Mouse (Mus musculus) liver, embryonic 11.5 days (tissue): ENCODE data around the gene Gm28230. TPM values are rescaled to one million over a fixed set of nuclear protein-coding genes. Genes with fewer than 3 reads are reported as not detected.

Source experiments
- ATAC-seq: fragments of 200-750 bp; cut with Nextera tagmentation; replicated peaks from 2 replicates; pipeline ENCODE4 v1.8.0; 2017; ENCODE audit warnings: moderate number of reproducible peaks, mild to moderate bottlenecking, moderate TSS enrichment, moderate library complexity; ENCODE audit not compliant: low FRiP score
- DNase-seq: peaks from one replicate; pipeline ENCODE4 v3.0.0-alpha.2; 2017; ENCODE audit warnings: low spot score
- H3K27ac ChIP-seq: fragments of 300-500 bp; sonication (generic); 2 replicates; pipeline ENCODE4 v1.5.1; 2014; ENCODE audit warnings: mild to moderate bottlenecking, low read depth, low read length, control low read depth
- H3K27me3 ChIP-seq: fragments of 300-500 bp; sonication (generic); replicated peaks from 2 replicates; pipeline ENCODE4 v1.6.1; 2014; ENCODE audit warnings: low read length, mixed read lengths; ENCODE audit not compliant: control insufficient read depth, insufficient read depth
- H3K36me3 ChIP-seq: fragments of 300-500 bp; sonication (generic); 2 replicates; pipeline ENCODE4 v1.6.1; 2014; ENCODE audit warnings: mild to moderate bottlenecking, low read length, moderate library complexity, mixed read lengths; ENCODE audit not compliant: control insufficient read depth, insufficient read depth
- H3K4me1 ChIP-seq: fragments of 300-500 bp; sonication (generic); replicated peaks from 2 replicates; pipeline ENCODE4 v1.6.1; 2014; ENCODE audit warnings: low read length, mixed read lengths; ENCODE audit not compliant: control insufficient read depth, insufficient read depth
- H3K4me2 ChIP-seq: fragments of 300-500 bp; sonication (generic); 2 replicates; pipeline ENCODE4 v1.6.1; 2014; ENCODE audit warnings: mild to moderate bottlenecking, control low read depth, moderate library complexity
- H3K4me3 ChIP-seq: fragments of 300-500 bp; sonication (generic); 2 replicates; pipeline ENCODE4 v1.5.1; 2014; ENCODE audit warnings: low read depth, low read length, control low read depth
- H3K9ac ChIP-seq: fragments of 300-500 bp; sonication (generic); 2 replicates; pipeline ENCODE4 v1.6.1; 2014; ENCODE audit warnings: low read depth, low read length, control low read depth
- H3K9me3 ChIP-seq: fragments of 300-500 bp; sonication (generic); 2 replicates; pipeline ENCODE4 v1.6.1; 2016; ENCODE audit warnings: low read length, inconsistent platforms, mixed read lengths; ENCODE audit not compliant: control insufficient read depth
- WGBS: fragments of 180-500 bp; shearing (Covaris S2); extraction: QIAGEN DNeasy Blood & Tissue Kit; methylation state at CpG from one replicate; pipeline ENCODE4 v1.1.7; 2014; 5-methylcytosine and 5-hydroxymethylcytosine counted together
- polyA plus RNA-seq: library from polyadenylated mRNA; unstranded; fragments of >200 nt; fragmentation: Nextera tagmentation; extraction: Ambion mirVana; gene quantifications from 2 replicates; pipeline ENCODE4 v1.2.1, GENCODE M21; 2014

Gm28230 gene
- polyA plus RNA-seq, 1 experiment from 2014 or later, result not detected

GRCm38 (mm10) chr2:74738623-74739475 is 12.3 kb downstream of the Gm28230 start:
- DNase-seq (no peak), ATAC-seq (no peak)
- no peaks in the 10 kb centered on the region for H3K36me3 ChIP-seq
- no peaks in the 10 kb centered on the region for H3K9me3 ChIP-seq
- H3K4me2 ChIP-seq, result no peak overlapping the region
- H3K4me3 ChIP-seq, result no peak overlapping the region
- 4% methylated on average over 20 of the region's 20 CpGs for WGBS
- H3K4me1 ChIP-seq, result no peaks in the 10 kb centered on the region; the same call in 1 of the 2 replicates
- no peak overlapping the region for H3K27ac ChIP-seq
- peaks cover 98% of the 10 kb centered on the region for H3K27me3 ChIP-seq
- H3K9ac ChIP-seq, result no peak overlapping the region

DNA sequence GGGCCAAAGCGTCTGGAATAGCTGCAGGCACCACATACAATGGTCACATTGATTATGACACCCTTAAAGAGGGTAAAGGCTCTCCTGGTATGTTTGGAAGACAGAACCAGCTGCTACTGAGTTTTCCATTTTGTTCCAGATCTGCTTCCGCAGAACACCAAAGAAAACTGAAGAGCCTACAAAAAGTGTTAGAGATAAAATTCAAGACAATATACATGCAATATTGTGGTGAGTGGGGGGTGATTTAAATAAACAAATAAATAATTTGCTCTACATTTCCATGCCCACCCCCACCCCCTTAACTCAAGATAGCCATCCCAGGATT is 12.9 kb downstream of the Gm28230 start:
- H3K4me1 ChIP-seq, result no peaks in the 10 kb centered on the region; the same call in 1 of the 2 replicates
- H3K4me3 ChIP-seq, result no peak overlapping the region
- DNase-seq (no peak), ATAC-seq (no peak)
- H3K27me3 ChIP-seq, result peaks cover 98% of the 10 kb centered on the region
- H3K9me3 ChIP-seq, result no peaks in the 10 kb centered on the region
- 15% methylated on average over 2 of the region's 2 CpGs for WGBS
- no peak overlapping the region for H3K4me2 ChIP-seq
- H3K36me3 ChIP-seq, result no peaks in the 10 kb centered on the region
- no peak overlapping the region for H3K9ac ChIP-seq
- H3K27ac ChIP-seq, result no peak overlapping the region

DNA sequence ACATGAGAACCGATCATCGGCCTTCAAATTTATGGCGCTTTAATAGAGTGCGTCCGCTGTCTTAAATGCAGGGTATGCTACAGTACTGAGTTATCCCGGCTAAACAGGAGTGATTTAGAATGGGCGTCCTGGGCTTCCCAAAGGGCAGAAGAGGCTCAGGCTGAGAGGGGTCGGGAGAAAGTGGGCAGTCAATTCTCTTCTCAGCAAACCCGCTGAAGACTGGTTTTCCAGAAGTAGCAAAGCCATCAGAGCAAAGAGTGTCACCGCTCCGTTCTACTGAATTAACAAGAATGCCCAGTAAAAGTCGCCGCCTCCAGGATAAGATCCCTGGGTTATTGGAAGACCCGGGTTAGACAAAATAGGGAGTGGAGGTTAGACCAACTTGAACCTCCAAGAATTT is 13.3 kb downstream of the Gm28230 start:
- Histone ChIP-seq H3K27me3 (peaks cover 98% of the 10 kb centered on the region), H3K9me3 (no peaks in the 10 kb centered on the region), H3K27ac (no peak overlapping the region), H3K9ac (no peak overlapping the region), H3K4me3 (no peak overlapping the region), H3K4me1 (no peaks in the 10 kb centered on the region; the same call in 1 of the 2 replicates), H3K36me3 (no peaks in the 10 kb centered on the region), H3K4me2 (no peak overlapping the region)
- DNase-seq (no peak), ATAC-seq (no peak)
- WGBS, result 8% methylated on average over 14 of the region's 14 CpGs

- H3K9me3 ChIP-seq, result no peaks in the 10 kb centered on the region
- ATAC-seq (no peak), DNase-seq (no peak)
- H3K27ac ChIP-seq, result no peak overlapping the region
- no peaks in the 10 kb centered on the region for H3K36me3 ChIP-seq
- H3K4me2 ChIP-seq, result peak overlapping the region; percentile 37; the same call in 1 of the 2 replicates
- peak overlapping the region; percentile 15; the same call in 1 of the 2 replicates for H3K4me3 ChIP-seq
- no peaks in the 10 kb centered on the region; the same call in 1 of the 2 replicates for H3K4me1 ChIP-seq
- 3% methylated on average over 43 of the region's 43 CpGs for WGBS
- peaks cover 98% of the 10 kb centered on the region for H3K27me3 ChIP-seq
- H3K9ac ChIP-seq, result no peak overlapping the region
Measured at GRCm38 (mm10) chr2:74740311-74741091, 14.0 kb downstream of the Gm28230 start.

DNA sequence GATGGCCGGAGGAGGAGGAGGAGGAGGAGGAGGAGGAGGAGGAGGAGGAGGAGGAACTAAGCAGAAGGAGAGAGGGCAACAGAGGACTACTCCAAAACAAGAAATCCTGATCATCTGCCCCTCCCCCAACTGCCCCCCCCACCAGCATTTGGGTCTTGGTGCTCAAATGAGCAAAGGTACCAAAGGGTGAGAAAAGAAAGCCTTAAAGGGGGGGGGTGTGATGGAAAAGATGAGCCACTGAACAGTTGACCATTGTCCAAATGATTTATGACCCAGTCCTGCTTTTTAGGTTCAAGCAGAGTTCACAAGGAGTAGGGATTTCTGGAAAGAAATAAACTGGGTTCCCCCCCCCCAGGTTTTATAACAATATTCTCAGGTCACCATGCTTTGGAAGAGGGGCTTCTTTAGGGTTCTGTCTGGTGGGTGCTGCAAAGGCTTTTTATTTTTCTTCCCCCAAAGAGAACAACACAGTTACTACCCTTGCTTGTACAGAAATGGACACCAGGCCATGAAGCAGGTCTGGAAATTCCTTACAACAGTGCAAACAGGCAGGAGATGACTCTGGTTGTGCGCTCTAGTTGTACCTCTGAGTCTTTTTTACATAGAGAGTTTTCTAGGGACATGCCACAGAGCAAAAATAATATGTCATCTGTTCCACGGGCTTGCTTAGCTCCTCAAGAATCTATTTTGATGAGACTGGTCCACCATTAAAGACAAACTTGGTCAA is 14.9 kb downstream of the Gm28230 start:
- 42% methylated on average over 2 of the region's 3 CpGs for WGBS
- no peak for ATAC-seq
- no peak overlapping the region for H3K9ac ChIP-seq
- H3K4me2 ChIP-seq, result no peak overlapping the region
- no peak overlapping the region for H3K27ac ChIP-seq
- no peaks in the 10 kb centered on the region for H3K36me3 ChIP-seq
- H3K4me3 ChIP-seq, result no peak overlapping the region
- H3K4me1 ChIP-seq, result no peaks in the 10 kb centered on the region; the same call in 1 of the 2 replicates
- peaks cover 98% of the 10 kb centered on the region for H3K27me3 ChIP-seq
- no peak for DNase-seq
- no peaks in the 10 kb centered on the region for H3K9me3 ChIP-seq

DNA sequence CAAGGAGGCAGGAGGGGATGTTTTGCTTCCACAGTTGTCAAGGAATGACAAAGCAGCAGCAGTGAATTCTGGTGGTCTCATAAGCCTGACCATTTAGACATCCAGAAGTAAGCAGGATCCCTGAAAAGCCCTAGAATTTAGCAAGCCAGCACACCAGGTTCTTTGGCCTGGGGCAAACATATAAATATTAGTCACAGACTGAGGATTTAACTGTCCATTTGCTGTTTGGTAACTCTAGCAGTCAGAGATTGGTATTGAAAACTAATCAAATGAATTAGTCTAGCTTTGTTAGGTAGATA is 15.4 kb downstream of the Gm28230 start:
- ATAC-seq (no peak), DNase-seq (no peak)
- H3K4me2 ChIP-seq, result no peak overlapping the region
- H3K4me3 ChIP-seq, result no peak overlapping the region
- H3K9me3 ChIP-seq, result no peaks in the 10 kb centered on the region
- H3K4me1 ChIP-seq, result no peaks in the 10 kb centered on the region; the same call in 1 of the 2 replicates
- H3K27ac ChIP-seq, result no peak overlapping the region
- peaks cover 98% of the 10 kb centered on the region for H3K27me3 ChIP-seq
- no peaks in the 10 kb centered on the region for H3K36me3 ChIP-seq
- no peak overlapping the region for H3K9ac ChIP-seq

DNA sequence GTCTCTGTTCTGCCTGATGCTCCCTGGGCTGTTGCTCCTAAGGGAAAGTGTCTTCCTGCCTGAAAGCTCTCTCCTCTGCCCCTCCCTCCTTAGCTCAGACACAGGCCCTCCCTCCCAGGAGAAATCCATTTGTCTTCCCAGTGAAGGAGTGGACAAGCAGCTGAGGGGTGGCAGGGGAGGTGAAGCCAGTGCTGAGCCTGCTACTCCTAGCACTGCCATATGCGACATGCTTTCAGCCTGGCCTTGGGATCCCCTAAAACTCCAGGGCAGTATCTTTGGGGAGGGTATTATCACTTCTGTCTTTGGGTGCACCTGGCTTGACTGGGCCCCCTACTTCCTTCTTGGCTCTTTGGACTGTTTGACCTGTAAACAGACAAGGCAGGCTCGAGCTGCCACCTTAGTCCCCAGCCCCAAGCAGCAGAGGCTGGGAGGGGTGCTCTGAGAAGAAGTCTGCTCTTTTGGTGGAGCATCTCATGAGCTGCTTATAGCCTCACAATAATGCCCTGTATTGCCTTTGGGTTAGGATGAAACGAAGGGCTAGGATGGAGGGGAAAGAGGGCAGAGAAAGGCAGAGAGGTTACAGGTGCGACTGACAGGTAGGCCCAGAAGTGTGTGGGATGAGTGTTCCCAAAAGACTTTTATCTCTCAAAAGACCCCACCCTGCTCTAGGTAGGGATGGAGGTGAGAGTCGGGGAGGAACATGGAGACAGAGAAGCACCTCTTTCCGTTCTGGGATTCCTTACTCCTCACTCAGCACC is 19.2 kb downstream of the Gm28230 start:
- Histone ChIP-seq H3K4me1 (peaks cover 4% of the 10 kb centered on the region; the same call in 1 of the 2 replicates), H3K27ac (no peak overlapping the region), H3K36me3 (no peaks in the 10 kb centered on the region), H3K9ac (no peak overlapping the region), H3K27me3 (peaks cover 98% of the 10 kb centered on the region), H3K4me3 (no peak overlapping the region), H3K4me2 (no peak overlapping the region), H3K9me3 (no peaks in the 10 kb centered on the region)
- 11% methylated on average over 6 of the region's 6 CpGs for WGBS
- ATAC-seq (no peak), DNase-seq (peak; percentile 33)

GRCm38 (mm10) chr2:74746298-74746921 is 19.9 kb downstream of the Gm28230 start:
- H3K4me2 ChIP-seq, result peak overlapping the region; percentile 12; the same call in 1 of the 2 replicates
- 0 out of 2 replicates have a peak, but pooled peaks cover 4% of the 10 kb centered on the region for H3K4me1 ChIP-seq
- no peak; the same call in 1 of the 2 replicates for ATAC-seq

More at GRCm38 (mm10) chr2:74746298-74746921, 19.9 kb downstream of the Gm28230 start:
- Histone ChIP-seq H3K36me3 (no peaks in the 10 kb centered on the region), H3K9me3 (no peaks in the 10 kb centered on the region), H3K27ac (no peak overlapping the region), H3K9ac (no peak overlapping the region), H3K4me3 (no peak overlapping the region; the same call in 1 of the 2 replicates), H3K27me3 (peaks cover 98% of the 10 kb centered on the region)
- WGBS, result 4% methylated on average over 58 of the region's 58 CpGs
- DNase-seq, result peak; percentile 38
